Mouse (Mus musculus): Measurements from ENCODE around the gene Ugt1a8. TPM values are rescaled to one million over a fixed set of nuclear protein-coding genes. Genes with fewer than 3 reads are reported as not detected.

Gene Ugt1a8
- polyA plus RNA-seq, 1 experiment: not detected

GRCm38 (mm10) chr1:88258361-88258760 lies 170.7 kb downstream of the Ugt1a8 start:
- no peaks in the 10 kb centered on the region for H3K27me3 ChIP-seq (ENCODE audit: control insufficient read depth, insufficient read depth, insufficient read length)
- peaks cover 14% of the 10 kb centered on the region for H3K79me2 ChIP-seq (ENCODE audit: control insufficient read depth, insufficient read depth)
- H3K4me3 ChIP-seq (ENCODE audit: insufficient read depth, poor library complexity, severe bottlenecking): no peak overlapping the region
- peaks cover 2% of the 10 kb centered on the region for H3K79me3 ChIP-seq (ENCODE audit: low read depth)
- no peak overlapping the region for H3ac ChIP-seq (ENCODE audit: control insufficient read depth, insufficient read length, low read depth)
- peaks cover 24% of the 10 kb centered on the region for H3K36me3 ChIP-seq (ENCODE audit: control insufficient read depth, insufficient read depth)
- TF ChIP-seq CTCF (IDR thresholded peaks at IDR 0.05; ENCODE audit: control insufficient read depth, insufficient read depth, insufficient read length) (no peak), MYOG (IDR thresholded peaks at IDR 0.05; ENCODE audit: control insufficient read depth, extremely low read depth, insufficient read length) (no peak), MYOD1 (IDR thresholded peaks at IDR 0.05; ENCODE audit: control insufficient read depth, insufficient read length, low read depth) (no peak), MAX (IDR thresholded peaks at IDR 0.05) (no peak), FOSL1 (IDR thresholded peaks at IDR 0.05; ENCODE audit: insufficient read depth, low read length, poor library complexity, severe bottlenecking) (no peak), CEBPB (IDR thresholded peaks at IDR 0.05; ENCODE audit: low read depth) (no peak), USF1 (IDR thresholded peaks at IDR 0.05; ENCODE audit: low read depth) (no peak)

- H3K79me2 ChIP-seq (ENCODE audit: control insufficient read depth, insufficient read depth): peaks cover 20% of the 10 kb centered on the region
- no peak overlapping the region for H3ac ChIP-seq (ENCODE audit: control insufficient read depth, insufficient read length, low read depth)
- H3K36me3 ChIP-seq (ENCODE audit: control insufficient read depth, insufficient read depth): peaks cover 31% of the 10 kb centered on the region
- peaks cover 2% of the 10 kb centered on the region for H3K79me3 ChIP-seq (ENCODE audit: low read depth)
- H3K27me3 ChIP-seq (ENCODE audit: control insufficient read depth, insufficient read depth, insufficient read length): no peaks in the 10 kb centered on the region
- H3K4me3 ChIP-seq (ENCODE audit: insufficient read depth, poor library complexity, severe bottlenecking): no peak overlapping the region
- TF ChIP-seq MAX (IDR thresholded peaks at IDR 0.05) (no peak), CEBPB (IDR thresholded peaks at IDR 0.05; ENCODE audit: low read depth) (no peak), MYOD1 (IDR thresholded peaks at IDR 0.05; ENCODE audit: control insufficient read depth, insufficient read length, low read depth) (no peak), MYOG (IDR thresholded peaks at IDR 0.05; ENCODE audit: control insufficient read depth, extremely low read depth, insufficient read length) (no peak), FOSL1 (IDR thresholded peaks at IDR 0.05; ENCODE audit: insufficient read depth, low read length, poor library complexity, severe bottlenecking) (no peak), CTCF (IDR thresholded peaks at IDR 0.05; ENCODE audit: control insufficient read depth, insufficient read depth, insufficient read length) (no peak), USF1 (IDR thresholded peaks at IDR 0.05; ENCODE audit: low read depth) (no peak)
Observed at GRCm38 (mm10) chr1:88258881-88259642, 171.4 kb downstream of the Ugt1a8 start.

- Histone ChIP-seq H3K4me3 (ENCODE audit: insufficient read depth, poor library complexity, severe bottlenecking) (no peak overlapping the region), H3K79me2 (ENCODE audit: control insufficient read depth, insufficient read depth) (peaks cover 26% of the 10 kb centered on the region), H3K27me3 (ENCODE audit: control insufficient read depth, insufficient read depth, insufficient read length) (no peaks in the 10 kb centered on the region), H3K36me3 (ENCODE audit: control insufficient read depth, insufficient read depth) (peaks cover 37% of the 10 kb centered on the region), H3ac (ENCODE audit: control insufficient read depth, insufficient read length, low read depth) (no peak overlapping the region), H3K79me3 (ENCODE audit: low read depth) (peaks cover 2% of the 10 kb centered on the region)
- no peak for TF ChIP-seq MYOD1 (IDR thresholded peaks at IDR 0.05; ENCODE audit: control insufficient read depth, insufficient read length, low read depth)
- no peak for TF ChIP-seq CTCF (IDR thresholded peaks at IDR 0.05; ENCODE audit: control insufficient read depth, insufficient read depth, insufficient read length)
- TF ChIP-seq MAX (IDR thresholded peaks at IDR 0.05): no peak
- no peak for TF ChIP-seq MYOG (IDR thresholded peaks at IDR 0.05; ENCODE audit: control insufficient read depth, extremely low read depth, insufficient read length)
- no peak for TF ChIP-seq FOSL1 (IDR thresholded peaks at IDR 0.05; ENCODE audit: insufficient read depth, low read length, poor library complexity, severe bottlenecking)
Observed at GRCm38 (mm10) chr1:88259643-88260024, 172.0 kb downstream of the Ugt1a8 start.

GRCm38 (mm10) chr1:88260114-88260513 lies 172.5 kb downstream of the Ugt1a8 start:
- Histone ChIP-seq H3ac (ENCODE audit: control insufficient read depth, insufficient read length, low read depth) (no peak overlapping the region), H3K79me2 (ENCODE audit: control insufficient read depth, insufficient read depth) (peaks cover 31% of the 10 kb centered on the region), H3K27me3 (ENCODE audit: control insufficient read depth, insufficient read depth, insufficient read length) (no peaks in the 10 kb centered on the region), H3K36me3 (ENCODE audit: control insufficient read depth, insufficient read depth) (peaks cover 42% of the 10 kb centered on the region), H3K79me3 (ENCODE audit: low read depth) (peaks cover 2% of the 10 kb centered on the region), H3K4me3 (ENCODE audit: insufficient read depth, poor library complexity, severe bottlenecking) (no peak overlapping the region)
- no peak for TF ChIP-seq CTCF (IDR thresholded peaks at IDR 0.05; ENCODE audit: control insufficient read depth, insufficient read depth, insufficient read length)

- H3K79me2 ChIP-seq (ENCODE audit: control insufficient read depth, insufficient read depth): peaks cover 38% of the 10 kb centered on the region
- H3ac ChIP-seq (ENCODE audit: control insufficient read depth, insufficient read length, low read depth): no peak overlapping the region
- H3K27me3 ChIP-seq (ENCODE audit: control insufficient read depth, insufficient read depth, insufficient read length): no peaks in the 10 kb centered on the region
- no peak for TF ChIP-seq CEBPB (IDR thresholded peaks at IDR 0.05; ENCODE audit: low read depth)
- no peak for TF ChIP-seq USF1 (IDR thresholded peaks at IDR 0.05; ENCODE audit: low read depth)
- TF ChIP-seq MYOD1 (IDR thresholded peaks at IDR 0.05; ENCODE audit: control insufficient read depth, insufficient read length, low read depth): no peak
- no peak for TF ChIP-seq CTCF (IDR thresholded peaks at IDR 0.05; ENCODE audit: control insufficient read depth, insufficient read depth, insufficient read length)
- no peak for TF ChIP-seq MYOG (IDR thresholded peaks at IDR 0.05; ENCODE audit: control insufficient read depth, extremely low read depth, insufficient read length)
- no peak for TF ChIP-seq MAX (IDR thresholded peaks at IDR 0.05)
- TF ChIP-seq FOSL1 (IDR thresholded peaks at IDR 0.05; ENCODE audit: insufficient read depth, low read length, poor library complexity, severe bottlenecking): no peak
- H3K79me3 ChIP-seq (ENCODE audit: low read depth): peaks cover 2% of the 10 kb centered on the region
- no peak overlapping the region for H3K4me3 ChIP-seq (ENCODE audit: insufficient read depth, poor library complexity, severe bottlenecking)
- peaks cover 48% of the 10 kb centered on the region for H3K36me3 ChIP-seq (ENCODE audit: control insufficient read depth, insufficient read depth)
Observed at GRCm38 (mm10) chr1:88260604-88261377, 173.2 kb downstream of the Ugt1a8 start.

All from C2C12 (cell line).